Mouse (Mus musculus) neural tube, embryonic 12.5 days (tissue): ENCODE data around the gene Met. TPM values are rescaled to one million over a fixed set of nuclear protein-coding genes. Genes with fewer than 3 reads are reported as not detected.

ENCODE experiments used
- ATAC-seq: fragments of 200-750 bp; cut with Nextera tagmentation; 2 replicates; pipeline ENCODE4 v1.8.0; 2017; ENCODE audit warnings: low read depth, mild to moderate bottlenecking, moderate TSS enrichment, moderate library complexity; ENCODE audit not compliant: low FRiP score
- H3K27ac ChIP-seq: fragments of 300-500 bp; sonication (generic); 2 replicates; pipeline ENCODE4 v1.5.1; 2016
- H3K27me3 ChIP-seq: fragments of 300-500 bp; sonication (generic); replicated peaks from 2 replicates; pipeline ENCODE4 v1.6.1; 2016; ENCODE audit warnings: mild to moderate bottlenecking
- H3K36me3 ChIP-seq: fragments of 300-500 bp; sonication (generic); 2 replicates; pipeline ENCODE4 v1.6.1; 2016; ENCODE audit warnings: mild to moderate bottlenecking
- H3K4me1 ChIP-seq: fragments of 300-500 bp; sonication (generic); 2 replicates; pipeline ENCODE4 v1.6.1; 2016
- H3K4me2 ChIP-seq: fragments of 300-500 bp; sonication (generic); replicated peaks from 2 replicates; pipeline ENCODE4 v1.6.1; 2016; ENCODE audit warnings: mild to moderate bottlenecking
- H3K4me3 ChIP-seq: fragments of 300-500 bp; sonication (generic); 2 replicates; pipeline ENCODE4 v1.5.1; 2016
- H3K9ac ChIP-seq: fragments of 300-500 bp; sonication (generic); 2 replicates; pipeline ENCODE4 v1.6.1; 2016; ENCODE audit warnings: mild to moderate bottlenecking
- H3K9me3 ChIP-seq: fragments of 300-500 bp; sonication (generic); 2 replicates; pipeline ENCODE4 v1.6.1; 2016; ENCODE audit warnings: mild to moderate bottlenecking
- WGBS: fragments of 180-500 bp; shearing (Covaris S2); methylation state at CpG from one replicate; pipeline ENCODE4 v1.1.7; 2016; 5-methylcytosine and 5-hydroxymethylcytosine counted together
- polyA plus RNA-seq: library from polyadenylated mRNA; unstranded; fragments of >200 nt; fragmentation: Nextera tagmentation; extraction: Ambion mirVana; gene quantifications from 2 replicates; pipeline ENCODE4 v1.2.1, GENCODE M21; 2016

The Met gene
- polyA plus RNA-seq, 1 experiment from 2014 or later, result 5.3 TPM

DNA sequence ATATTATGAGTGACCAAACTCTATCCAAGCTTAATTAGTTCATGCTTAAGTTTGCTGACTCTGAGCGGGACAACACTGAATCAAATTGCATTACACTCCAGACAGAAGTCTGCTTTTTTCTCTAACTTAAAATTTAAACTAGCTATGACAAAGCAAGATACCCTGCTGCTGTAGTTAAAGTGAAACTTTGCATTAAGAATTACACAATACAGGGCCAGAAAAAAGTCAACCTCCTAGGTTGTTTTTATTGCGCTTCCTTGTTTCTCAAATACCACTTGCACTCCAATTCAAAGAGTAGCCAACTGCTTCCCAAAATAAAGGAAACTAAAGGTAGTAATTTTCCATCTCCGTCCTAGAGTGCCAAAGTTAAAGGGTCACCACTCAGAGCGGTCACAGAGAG lies 33.8 kb downstream of the Met start:
- 43% methylated on average over 4 of the region's 4 CpGs for WGBS
- Histone ChIP-seq H3K36me3 (no peaks in the 10 kb centered on the region), H3K9me3 (no peaks in the 10 kb centered on the region), H3K4me2 (no peak overlapping the region), H3K27me3 (no peaks in the 10 kb centered on the region), H3K27ac (no peak overlapping the region), H3K4me1 (no peaks in the 10 kb centered on the region), H3K4me3 (no peak overlapping the region), H3K9ac (no peak overlapping the region)
- no peak for ATAC-seq

DNA sequence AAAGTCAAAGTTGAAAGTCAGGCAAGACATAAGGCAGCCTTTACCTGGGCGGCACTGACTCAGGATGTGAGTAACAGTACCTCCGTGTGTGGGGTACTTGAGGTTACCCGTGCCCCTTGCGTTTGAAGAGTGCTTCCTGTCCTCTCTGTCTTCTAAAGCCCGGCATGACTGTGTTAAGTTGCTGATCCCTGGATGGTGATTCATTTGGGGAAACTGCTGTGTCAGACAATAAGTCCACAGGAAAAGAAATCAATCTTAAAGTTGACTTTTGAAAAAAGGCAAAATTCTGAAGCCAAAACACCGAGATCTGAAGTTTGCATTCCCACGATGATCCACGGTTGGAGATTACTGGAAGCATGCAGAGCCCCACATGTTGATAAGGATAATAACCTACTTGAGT lies 35.2 kb downstream of the Met start:
- Histone ChIP-seq H3K4me1 (no peaks in the 10 kb centered on the region), H3K4me2 (no peak overlapping the region), H3K9ac (no peak overlapping the region), H3K4me3 (no peak overlapping the region), H3K36me3 (no peaks in the 10 kb centered on the region), H3K27me3 (no peaks in the 10 kb centered on the region), H3K27ac (no peak overlapping the region), H3K9me3 (no peaks in the 10 kb centered on the region)
- 82% methylated on average over 8 of the region's 8 CpGs for WGBS
- ATAC-seq, result no peak

DNA sequence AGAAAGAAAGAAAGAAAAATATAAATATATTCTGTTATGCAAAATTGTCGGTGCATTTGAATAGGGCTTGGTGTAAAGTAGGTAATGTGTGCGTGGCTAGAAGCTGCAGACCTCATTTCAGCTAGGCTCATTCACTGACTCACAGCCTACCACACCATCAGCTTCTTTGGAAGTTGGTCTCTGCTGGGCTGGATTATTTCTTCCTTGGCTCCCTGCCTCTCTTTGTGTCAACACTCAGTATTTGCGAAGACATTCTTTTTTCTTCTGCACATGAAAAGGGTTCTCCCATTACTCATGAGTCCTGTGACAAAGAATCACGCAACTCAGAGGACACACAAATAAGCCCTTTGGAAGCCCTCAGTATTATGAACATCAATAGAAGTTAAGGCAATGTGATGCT lies 37.8 kb downstream of the Met start:
- Histone ChIP-seq H3K36me3 (no peaks in the 10 kb centered on the region), H3K9me3 (no peaks in the 10 kb centered on the region), H3K27me3 (no peaks in the 10 kb centered on the region), H3K27ac (no peak overlapping the region), H3K4me3 (no peak overlapping the region), H3K4me1 (no peaks in the 10 kb centered on the region), H3K4me2 (no peak overlapping the region), H3K9ac (no peak overlapping the region)
- WGBS, result 78% methylated on average over 4 of the region's 4 CpGs
- ATAC-seq, result no peak

- H3K9ac ChIP-seq, result no peak overlapping the region
- 56% methylated on average over 1 of the region's 1 CpGs for WGBS
- no peaks in the 10 kb centered on the region for H3K9me3 ChIP-seq
- no peak overlapping the region for H3K27ac ChIP-seq
- ATAC-seq, result no peak
- H3K4me2 ChIP-seq, result no peak overlapping the region
- H3K36me3 ChIP-seq, result no peaks in the 10 kb centered on the region
- no peaks in the 10 kb centered on the region for H3K4me1 ChIP-seq
- H3K4me3 ChIP-seq, result no peak overlapping the region
- no peaks in the 10 kb centered on the region for H3K27me3 ChIP-seq
Measured at GRCm38 (mm10) chr6:17502311-17502710, 38.7 kb downstream of the Met start.

DNA sequence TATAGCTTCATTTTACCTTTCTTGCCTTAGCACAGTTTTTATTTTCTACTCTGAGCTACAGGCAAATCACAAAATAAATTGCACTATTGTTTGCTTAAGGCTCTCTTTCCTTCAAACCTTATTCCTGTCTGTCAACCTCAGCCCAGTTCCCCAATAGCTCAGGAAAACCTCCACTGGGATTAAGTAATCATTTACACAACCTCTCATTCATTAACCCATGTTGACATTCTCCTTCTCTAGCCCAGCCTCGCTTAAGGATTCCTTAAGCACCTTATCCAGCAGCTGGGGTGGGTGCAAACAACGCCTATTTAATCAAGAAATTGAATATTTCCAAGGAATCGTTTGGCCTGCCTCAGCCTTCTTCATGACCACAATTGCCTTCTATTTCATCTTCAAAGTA lies 40.1 kb downstream of the Met start:
- no peak overlapping the region for H3K27ac ChIP-seq
- 70% methylated on average over 3 of the region's 3 CpGs for WGBS
- H3K36me3 ChIP-seq, result no peaks in the 10 kb centered on the region
- H3K4me2 ChIP-seq, result no peak overlapping the region
- H3K4me1 ChIP-seq, result no peaks in the 10 kb centered on the region
- no peak overlapping the region for H3K9ac ChIP-seq
- H3K9me3 ChIP-seq, result no peaks in the 10 kb centered on the region
- no peak for ATAC-seq
- no peaks in the 10 kb centered on the region for H3K27me3 ChIP-seq
- no peak overlapping the region for H3K4me3 ChIP-seq

DNA sequence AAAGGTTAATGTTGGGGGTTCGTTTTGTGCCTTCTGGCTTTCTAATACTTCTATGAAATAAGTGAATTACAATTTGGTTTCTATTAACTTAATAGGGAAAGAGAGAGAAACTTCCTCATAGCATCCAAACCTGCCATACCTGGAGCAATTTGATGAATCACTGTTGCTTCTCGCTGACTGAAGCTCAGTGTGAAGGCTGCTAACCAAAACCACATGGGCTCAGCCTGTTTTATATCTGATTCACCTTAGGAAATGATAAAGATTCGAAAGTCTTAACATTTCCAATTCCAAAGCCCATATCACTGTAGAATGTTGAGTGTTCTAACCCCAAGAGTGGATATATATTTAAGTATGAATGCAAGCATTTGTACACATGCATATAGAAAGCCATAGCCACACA lies 41.9 kb downstream of the Met start:
- Histone ChIP-seq H3K4me1 (no peaks in the 10 kb centered on the region), H3K27me3 (no peaks in the 10 kb centered on the region), H3K9me3 (no peaks in the 10 kb centered on the region), H3K4me2 (no peak overlapping the region), H3K9ac (no peak overlapping the region), H3K36me3 (no peaks in the 10 kb centered on the region), H3K27ac (no peak overlapping the region), H3K4me3 (no peak overlapping the region)
- WGBS, result 82% methylated on average over 3 of the region's 3 CpGs
- no peak for ATAC-seq

DNA sequence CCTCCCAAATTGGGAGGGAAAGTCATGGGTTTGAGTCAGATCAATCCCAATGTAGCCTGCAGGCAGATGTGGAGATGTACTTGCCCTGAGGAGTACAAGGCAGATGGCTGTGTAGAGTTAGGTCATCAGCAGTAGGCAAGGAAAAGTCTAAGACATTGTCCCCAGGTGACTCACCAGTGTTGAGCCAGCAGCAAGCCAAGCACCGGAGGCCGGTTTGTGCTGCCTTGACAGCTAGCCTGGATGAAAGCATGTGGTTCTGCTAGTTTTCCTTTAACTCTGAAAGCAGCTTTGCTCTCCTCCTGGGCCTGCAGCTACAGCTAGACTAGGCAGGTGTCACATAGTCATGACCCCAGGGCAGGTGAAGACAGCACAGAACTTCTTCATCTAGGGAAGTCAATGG lies 43.2 kb downstream of the Met start:
- H3K36me3 ChIP-seq, result no peaks in the 10 kb centered on the region
- no peak overlapping the region for H3K4me3 ChIP-seq
- H3K4me1 ChIP-seq, result no peaks in the 10 kb centered on the region
- no peak for ATAC-seq
- H3K9me3 ChIP-seq, result no peaks in the 10 kb centered on the region
- no peak overlapping the region for H3K9ac ChIP-seq
- 90% methylated on average over 2 of the region's 2 CpGs for WGBS
- H3K27ac ChIP-seq, result no peak overlapping the region
- H3K4me2 ChIP-seq, result no peak overlapping the region
- H3K27me3 ChIP-seq, result no peaks in the 10 kb centered on the region

- no peaks in the 10 kb centered on the region for H3K4me1 ChIP-seq
- no peak overlapping the region for H3K27ac ChIP-seq
- no peak overlapping the region for H3K4me3 ChIP-seq
- no peak overlapping the region for H3K9ac ChIP-seq
- H3K9me3 ChIP-seq, result no peaks in the 10 kb centered on the region
- no peaks in the 10 kb centered on the region for H3K36me3 ChIP-seq
- 84% methylated on average over 5 of the region's 5 CpGs for WGBS
- ATAC-seq, result no peak
- H3K27me3 ChIP-seq, result no peaks in the 10 kb centered on the region
- no peak overlapping the region for H3K4me2 ChIP-seq
Measured at GRCm38 (mm10) chr6:17508184-17508583, 44.6 kb downstream of the Met start.

- 87% methylated on average over 9 of the region's 9 CpGs for WGBS
Measured at GRCm38 (mm10) chr6:17508604-17509372, 45.2 kb downstream of the Met start.

GRCm38 (mm10) chr6:17513381-17513780 lies 49.8 kb downstream of the Met start:
- Histone ChIP-seq H3K9me3 (no peaks in the 10 kb centered on the region), H3K4me1 (no peaks in the 10 kb centered on the region)
- 92% methylated on average over 15 of the region's 15 CpGs for WGBS

More at GRCm38 (mm10) chr6:17508604-17509372, 45.2 kb downstream of the Met start:
- no peak overlapping the region for H3K27ac ChIP-seq
- H3K4me1 ChIP-seq, result no peaks in the 10 kb centered on the region
- H3K36me3 ChIP-seq, result no peaks in the 10 kb centered on the region
- no peak for ATAC-seq
- no peak overlapping the region for H3K4me2 ChIP-seq
- no peaks in the 10 kb centered on the region for H3K27me3 ChIP-seq
- no peaks in the 10 kb centered on the region for H3K9me3 ChIP-seq
- no peak overlapping the region for H3K9ac ChIP-seq
- H3K4me3 ChIP-seq, result no peak overlapping the region

GRCm38 (mm10) chr6:17515775-17516460 lies 52.3 kb downstream of the Met start:
- Histone ChIP-seq H3K9me3 (no peaks in the 10 kb centered on the region), H3K9ac (no peak overlapping the region), H3K4me1 (no peaks in the 10 kb centered on the region), H3K27me3 (no peaks in the 10 kb centered on the region), H3K4me2 (no peak overlapping the region), H3K36me3 (no peaks in the 10 kb centered on the region), H3K4me3 (no peak overlapping the region), H3K27ac (no peak overlapping the region)
- ATAC-seq, result no peak
- 45% methylated on average over 7 of the region's 7 CpGs for WGBS

More at GRCm38 (mm10) chr6:17513381-17513780, 49.8 kb downstream of the Met start:
- no peaks in the 10 kb centered on the region for H3K36me3 ChIP-seq
- no peaks in the 10 kb centered on the region for H3K27me3 ChIP-seq
- no peak overlapping the region for H3K27ac ChIP-seq
- no peak for ATAC-seq
- no peak overlapping the region for H3K4me2 ChIP-seq
- no peak overlapping the region for H3K9ac ChIP-seq
- H3K4me3 ChIP-seq, result no peak overlapping the region

DNA sequence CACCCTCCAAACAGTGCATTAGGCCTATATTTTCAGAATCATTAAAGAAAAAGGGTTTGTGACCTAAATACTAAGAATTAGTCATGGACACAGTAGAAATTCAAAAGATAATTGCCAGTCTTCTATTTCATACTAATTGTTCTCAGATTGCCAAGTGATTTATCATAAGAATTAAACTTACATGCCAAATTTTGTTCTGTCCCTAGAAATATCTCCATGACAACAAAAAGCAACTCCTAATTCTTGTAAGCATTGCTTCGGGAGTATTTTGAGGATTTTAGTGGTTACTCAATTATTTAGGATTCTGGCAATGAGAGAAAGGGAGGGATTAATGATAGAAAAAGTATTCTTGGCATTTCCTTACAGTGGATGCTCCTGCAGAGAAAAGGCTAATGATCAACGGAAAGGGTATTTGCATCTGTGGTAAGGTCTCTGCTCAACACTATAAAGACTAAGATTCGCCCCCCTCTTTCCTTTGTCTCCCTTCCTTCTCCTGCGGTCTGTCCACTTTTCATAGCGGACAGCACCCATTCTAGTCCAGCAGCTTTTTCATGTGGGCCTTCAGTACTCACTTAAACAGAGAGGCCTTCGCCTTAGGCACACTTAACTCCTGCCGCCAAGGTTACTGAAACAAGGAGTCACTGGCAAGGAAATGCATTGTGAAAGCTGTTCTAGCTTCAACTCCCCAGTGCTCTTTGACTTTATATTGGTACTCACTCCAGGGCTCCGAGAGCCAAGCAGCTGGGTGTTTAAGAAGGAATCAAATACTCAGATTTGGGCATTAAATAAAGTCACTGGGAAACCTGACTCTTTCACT lies 58.5 kb downstream of the Met start:
- H3K27ac ChIP-seq, result no peak overlapping the region
- no peak for ATAC-seq
- H3K4me1 ChIP-seq, result no peaks in the 10 kb centered on the region
- H3K4me2 ChIP-seq, result no peak overlapping the region
- H3K9ac ChIP-seq, result no peak overlapping the region
- 34% methylated on average over 8 of the region's 8 CpGs for WGBS
- H3K4me3 ChIP-seq, result no peak overlapping the region
- no peaks in the 10 kb centered on the region for H3K9me3 ChIP-seq
- H3K27me3 ChIP-seq, result no peaks in the 10 kb centered on the region
- no peaks in the 10 kb centered on the region for H3K36me3 ChIP-seq
